Mouse (Mus musculus) brain, embryonic 14.5 days (tissue): Measurements from ENCODE around the gene Dtx1.

ENCODE experiments used
- CTCF ChIP-seq: fragments of 200-500 bp; IDR thresholded peaks from 2 replicates; pipeline ENCODE4 v1.5.1; 2012; ENCODE audit warnings: inconsistent platforms, mild to moderate bottlenecking, moderate library complexity, borderline replicate concordance; ENCODE audit not compliant: insufficient read depth, insufficient read length; ENCODE audit errors: extremely low read depth
- POLR2A ChIP-seq: fragments of 200-500 bp; IDR thresholded peaks from 2 replicates; pipeline ENCODE4 v1.6.1; 2012; ENCODE audit warnings: mild to moderate bottlenecking, inconsistent platforms, borderline replicate concordance; ENCODE audit not compliant: poor library complexity, insufficient read depth, insufficient read length, severe bottlenecking; ENCODE audit errors: extremely low read depth

- TF ChIP-seq CTCF (no peak), POLR2A (no peak)
These were observed 17.0 kb downstream of the Dtx1 start for GRCm38 (mm10) chr5:120694695-120695074.
